Mouse (Mus musculus) MEL-GATA-1-ER (cell line): Measurements from ENCODE around the gene Msgn1.

Experiments
- DNase-seq: peaks from one replicate; pipeline ENCODE4 v3.0.0-alpha.2; 2012; ENCODE audit warnings: low read depth; ENCODE audit errors: extremely low read depth

Gene Msgn1

DNA sequence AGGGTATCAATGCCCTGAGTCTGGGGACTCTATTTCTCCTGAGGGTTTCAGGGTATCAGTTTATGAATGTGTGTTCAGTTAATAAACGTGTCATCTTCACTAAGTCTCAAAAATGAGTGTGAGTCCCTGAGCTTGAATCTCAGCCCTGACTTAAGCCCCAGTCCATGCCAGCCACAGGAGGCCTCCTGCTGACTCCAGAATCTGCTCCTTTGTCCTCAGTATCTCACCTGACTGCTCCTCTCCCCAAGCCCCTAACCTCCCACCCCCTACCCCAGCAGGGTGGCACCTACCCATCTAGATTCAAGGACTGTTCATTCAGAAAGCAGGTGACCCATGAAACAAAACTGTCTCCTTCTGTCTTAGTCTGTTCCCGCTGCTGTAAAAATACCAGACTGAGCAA is 10.2 kb downstream of the Msgn1 start:
- no peak for DNase-seq

DNA sequence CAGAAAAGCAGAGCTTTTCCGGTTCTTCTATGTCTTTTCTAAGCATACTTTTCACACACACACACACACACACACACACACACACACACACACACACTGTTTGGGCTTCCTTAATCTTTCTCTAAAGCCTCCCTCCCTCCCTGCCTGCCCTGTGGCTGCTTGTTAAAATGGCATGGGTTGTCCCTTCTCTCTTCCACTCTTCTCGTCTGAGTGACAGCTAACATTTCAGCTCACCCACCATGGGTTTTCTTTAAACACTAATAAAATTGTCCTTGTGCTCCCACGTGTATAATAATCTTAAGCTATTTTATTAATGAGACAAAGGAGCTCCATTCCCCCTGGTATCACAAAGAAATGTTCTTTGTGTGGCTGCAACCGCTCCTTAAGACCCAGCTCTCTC is 10.7 kb downstream of the Msgn1 start:
- DNase-seq = no peak

DNA sequence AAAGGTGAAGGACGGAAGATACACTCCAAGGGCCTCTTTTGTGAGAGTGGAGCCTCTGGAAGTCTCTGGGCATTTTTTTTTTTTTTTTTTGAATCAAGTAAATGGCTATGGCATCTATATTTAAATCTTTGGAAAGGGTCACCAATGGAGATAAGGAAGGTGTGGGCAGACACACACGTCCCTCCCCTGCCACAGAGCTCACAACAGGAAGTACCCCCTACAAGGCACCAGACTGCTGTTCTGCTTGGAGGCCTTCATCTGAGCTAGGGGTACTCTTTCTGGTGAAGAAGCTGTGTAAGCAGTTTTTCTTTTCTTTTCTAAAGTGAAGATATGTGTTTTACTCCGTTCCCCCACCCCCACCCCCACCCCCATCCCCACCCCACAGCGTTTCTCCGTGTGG is 11.9 kb downstream of the Msgn1 start:
- DNase-seq = no peak

DNA sequence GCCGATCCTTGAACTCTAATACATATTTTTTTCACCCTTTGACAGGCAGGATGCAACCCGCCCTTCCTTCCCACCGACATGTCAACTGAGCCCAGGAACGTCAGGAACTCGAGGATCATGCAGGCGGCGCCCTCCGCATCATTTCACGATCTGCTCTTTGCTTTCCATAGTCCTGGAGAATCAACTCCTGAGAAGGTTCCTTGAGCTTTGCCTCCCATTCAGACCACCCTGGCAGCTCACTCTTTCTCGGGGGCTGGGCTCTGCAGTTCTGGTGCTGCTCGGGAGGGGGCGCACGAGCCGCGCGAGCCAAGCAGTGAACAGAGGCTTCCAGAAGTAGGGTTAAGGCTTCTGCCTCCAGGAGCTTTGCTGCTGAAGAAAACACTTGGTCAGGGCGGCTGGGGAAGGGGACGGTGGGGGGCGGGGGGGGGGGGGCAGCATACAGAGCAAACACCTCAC is 12.6 kb downstream of the Msgn1 start:
- no peak for DNase-seq

DNA sequence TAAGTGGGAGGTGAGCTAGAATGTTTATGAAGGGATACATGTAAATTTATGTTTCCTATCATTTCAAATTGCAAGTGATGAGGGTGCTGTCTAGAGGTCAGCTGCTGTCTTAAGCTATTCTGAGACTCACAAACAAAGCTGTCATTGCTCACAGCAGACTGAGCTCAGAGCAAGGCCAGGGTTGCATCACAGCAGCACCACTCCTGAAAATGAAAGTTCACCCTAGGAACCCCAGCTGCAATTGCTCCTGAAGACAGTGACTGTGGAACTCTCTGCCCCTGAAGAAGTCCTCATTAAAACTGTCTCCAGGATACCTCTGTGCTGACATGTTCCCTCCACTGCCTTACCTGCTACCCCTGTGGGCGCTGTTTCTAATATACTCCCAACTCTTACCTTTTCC is 13.7 kb downstream of the Msgn1 start:
- no peak for DNase-seq

DNA sequence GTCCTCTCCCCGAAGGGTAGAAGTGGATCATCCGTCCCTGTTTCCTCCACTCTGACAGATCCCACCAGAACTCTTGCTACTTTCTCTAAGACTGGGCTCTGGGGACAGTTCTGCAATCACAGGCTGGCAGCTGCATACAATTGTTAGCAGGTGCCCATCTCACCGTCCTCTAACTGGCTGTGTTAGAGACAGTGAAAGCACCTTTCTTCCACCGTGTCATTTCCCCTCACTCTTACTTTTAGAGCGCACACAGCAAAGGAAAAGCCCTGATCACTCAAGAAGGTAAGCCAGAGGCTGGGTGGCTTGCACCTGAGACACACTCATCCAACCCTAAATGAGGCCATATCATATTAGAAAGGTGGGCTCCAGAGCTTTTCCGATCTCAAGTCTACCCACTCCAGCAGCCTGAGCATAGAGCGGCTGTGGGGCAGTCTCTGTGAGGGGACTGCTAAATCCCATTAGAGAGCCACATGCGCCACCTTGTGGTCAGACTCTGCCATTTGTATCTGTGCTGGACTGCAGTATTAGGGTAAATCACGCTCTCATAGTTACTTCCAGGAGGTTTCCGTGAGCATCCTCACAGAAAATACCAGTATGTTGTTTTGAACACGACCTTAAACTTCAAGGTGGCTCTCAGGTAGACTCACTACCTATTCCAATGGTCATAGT is 30.2 kb downstream of the Msgn1 start:
- DNase-seq = peak; percentile 50

DNA sequence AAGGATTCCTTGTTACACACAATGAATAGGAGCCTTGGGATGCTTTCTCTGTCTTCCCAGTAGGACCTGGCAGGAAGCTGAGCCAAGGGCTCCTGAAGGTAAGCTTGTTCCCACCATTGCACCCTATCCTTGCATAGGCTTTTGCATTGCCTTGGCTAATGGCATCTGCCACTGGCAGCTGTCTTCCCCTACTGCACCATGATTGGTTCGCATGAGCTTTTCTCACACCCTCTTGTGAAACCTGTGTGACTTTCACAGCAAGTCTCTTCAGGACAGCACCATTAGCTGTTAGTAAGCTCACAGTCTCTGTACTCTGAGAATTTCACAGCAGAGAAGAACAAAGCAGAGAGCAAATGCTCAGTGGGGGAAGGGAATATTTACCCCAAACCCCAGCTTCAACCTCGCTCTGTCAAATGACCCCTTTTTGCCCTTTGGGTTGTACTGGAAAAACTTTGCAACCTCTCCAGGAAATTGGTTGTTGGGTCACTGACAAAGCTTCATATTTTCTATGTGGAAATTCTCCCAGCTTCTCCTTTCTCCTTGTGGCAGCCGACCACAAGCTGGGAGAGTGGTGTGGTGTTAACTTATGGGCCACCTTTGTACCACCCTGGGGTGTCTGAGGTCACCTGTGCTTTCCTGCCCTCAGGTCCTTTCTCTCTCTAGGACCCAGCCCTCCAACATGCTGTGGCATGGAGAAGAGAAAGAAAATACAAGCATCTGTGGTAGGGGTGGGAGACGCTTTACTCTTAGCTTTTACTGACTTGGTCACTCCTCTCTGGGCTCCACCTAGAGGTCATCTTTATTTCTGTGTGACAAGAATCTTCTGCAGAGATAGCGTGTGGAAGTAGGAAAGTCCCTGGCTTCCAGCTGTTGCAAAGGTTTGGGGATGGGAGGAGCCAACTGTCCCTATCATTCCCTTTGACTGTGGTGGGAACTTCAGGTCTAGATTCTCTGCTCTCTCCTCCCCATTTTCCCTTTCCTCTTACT is 31.1 kb downstream of the Msgn1 start:
- DNase-seq = no peak

DNA sequence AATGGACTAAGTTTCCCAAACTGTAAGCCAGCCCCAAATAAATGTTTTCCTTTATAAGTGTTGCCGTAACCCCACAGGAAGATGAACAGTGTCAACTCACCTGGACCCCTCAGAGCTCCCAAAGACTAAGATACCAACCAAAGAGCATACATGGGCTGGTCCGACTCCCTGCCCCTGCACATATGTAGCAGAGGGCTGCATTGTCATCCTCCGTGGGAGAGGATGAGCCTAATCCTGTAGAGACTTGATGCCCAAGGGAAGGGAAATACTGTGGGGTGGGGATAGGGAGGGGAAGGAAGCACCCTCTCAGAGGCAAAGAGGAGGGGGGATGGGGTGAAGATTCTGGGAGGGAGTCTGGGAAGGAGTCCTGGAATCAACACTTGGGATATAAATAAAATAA is 50.1 kb downstream of the Msgn1 start:
- no peak for DNase-seq
